Mouse (Mus musculus): ENCODE results near the gene Gm28308.

Gm28308 gene

DNA sequence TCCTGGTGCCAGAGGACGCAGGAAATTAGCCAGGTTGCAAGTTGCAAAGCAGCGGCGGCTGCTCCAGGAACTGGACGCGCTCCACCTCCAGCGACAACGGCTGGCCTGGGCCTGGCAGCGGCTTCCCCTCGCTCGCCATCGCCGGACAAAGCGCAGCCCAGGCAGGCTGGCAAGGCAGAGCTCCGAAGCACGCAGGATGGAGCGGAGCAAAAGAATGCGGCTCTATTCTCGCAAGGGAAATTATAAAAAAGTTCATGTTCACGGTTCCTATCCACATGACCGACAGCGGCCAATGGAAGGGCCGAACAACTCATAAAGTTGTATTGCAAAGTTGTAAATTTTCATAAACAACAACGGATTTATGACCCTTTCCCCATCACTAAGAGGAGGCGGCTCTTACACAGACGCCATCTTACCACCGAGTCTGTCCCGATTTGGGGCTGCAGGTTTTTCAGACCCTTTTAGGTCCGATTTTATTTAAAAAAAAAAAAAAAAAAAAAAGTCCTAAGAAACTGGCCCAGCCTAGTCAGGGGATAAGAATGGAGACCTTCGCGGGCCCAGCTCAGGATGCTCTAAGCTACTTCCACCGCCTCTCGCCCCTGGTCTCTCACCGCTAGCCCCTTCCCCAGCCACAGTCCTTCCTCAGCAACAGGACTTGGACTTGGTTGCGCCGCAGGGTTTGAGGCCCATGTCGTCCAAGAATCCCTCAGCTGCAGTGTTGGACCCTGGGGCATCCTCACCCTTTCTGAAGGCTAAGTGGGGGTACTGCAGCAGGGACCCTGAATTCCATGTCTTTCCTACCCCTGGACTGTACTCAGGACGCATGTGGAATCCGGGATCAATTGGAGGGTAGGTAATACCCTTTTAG, at the start of gene Gm28308, which contains the start of gene Hoxa3:
Gene Gm28308, minus strand, starts transcription at position 221 of the 868 bp plus-strand sequence.
Gene Hoxa3, minus strand, starts transcription at position 218 of the 868 bp plus-strand sequence.
- DNase-seq (ENCODE audit: low spot score in 2 of 2) = no peak

DNA sequence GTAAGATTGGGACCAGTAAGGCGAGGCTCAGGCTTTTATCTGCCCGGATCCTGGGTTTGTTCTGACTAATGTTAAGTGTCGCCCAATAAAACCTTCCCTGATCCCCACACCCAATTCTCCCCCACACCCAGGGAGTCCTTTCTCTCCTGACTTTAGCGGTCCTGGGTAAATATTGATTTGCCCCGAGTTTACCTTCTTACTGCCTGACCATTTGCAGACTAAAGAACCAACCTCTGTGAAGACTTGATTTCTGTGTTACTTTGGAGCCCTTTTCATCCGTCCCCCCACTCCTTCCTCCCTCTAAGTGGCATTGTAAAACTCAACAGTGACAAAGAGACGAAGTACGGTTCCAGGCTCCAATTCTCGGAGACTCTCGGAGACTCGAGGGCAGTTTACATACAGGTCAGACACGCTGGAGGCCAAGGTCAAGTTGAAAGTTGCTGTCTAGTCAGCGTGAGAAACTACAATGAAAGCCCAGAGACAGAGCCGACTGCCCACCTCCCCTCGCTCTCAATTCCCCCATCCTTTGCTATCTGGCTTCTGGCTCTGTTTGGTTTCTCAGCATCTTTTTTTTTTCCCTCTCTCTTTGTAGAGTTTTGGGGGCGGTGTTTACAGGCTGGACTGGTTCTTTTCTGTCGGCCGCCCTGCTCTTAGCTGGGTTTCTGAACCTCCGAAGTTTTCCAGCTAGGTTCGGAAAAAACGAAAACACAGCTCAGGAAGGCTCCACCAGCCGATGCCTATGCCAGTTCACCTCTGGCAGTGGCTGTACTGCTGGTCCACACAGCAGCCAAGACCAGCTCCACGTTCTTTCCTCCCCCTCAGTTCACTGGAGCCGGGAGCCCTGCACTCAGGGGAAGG, 49.6 kb upstream of the Gm28308 start:
- DNase-seq (ENCODE audit: low spot score in 2 of 2) = no peak

- DNase-seq (ENCODE audit: low spot score in 2 of 2) = no peak
Measured at GRCm38 (mm10) chr6:52261751-52262462, 48.8 kb upstream of the Gm28308 start.

DNA sequence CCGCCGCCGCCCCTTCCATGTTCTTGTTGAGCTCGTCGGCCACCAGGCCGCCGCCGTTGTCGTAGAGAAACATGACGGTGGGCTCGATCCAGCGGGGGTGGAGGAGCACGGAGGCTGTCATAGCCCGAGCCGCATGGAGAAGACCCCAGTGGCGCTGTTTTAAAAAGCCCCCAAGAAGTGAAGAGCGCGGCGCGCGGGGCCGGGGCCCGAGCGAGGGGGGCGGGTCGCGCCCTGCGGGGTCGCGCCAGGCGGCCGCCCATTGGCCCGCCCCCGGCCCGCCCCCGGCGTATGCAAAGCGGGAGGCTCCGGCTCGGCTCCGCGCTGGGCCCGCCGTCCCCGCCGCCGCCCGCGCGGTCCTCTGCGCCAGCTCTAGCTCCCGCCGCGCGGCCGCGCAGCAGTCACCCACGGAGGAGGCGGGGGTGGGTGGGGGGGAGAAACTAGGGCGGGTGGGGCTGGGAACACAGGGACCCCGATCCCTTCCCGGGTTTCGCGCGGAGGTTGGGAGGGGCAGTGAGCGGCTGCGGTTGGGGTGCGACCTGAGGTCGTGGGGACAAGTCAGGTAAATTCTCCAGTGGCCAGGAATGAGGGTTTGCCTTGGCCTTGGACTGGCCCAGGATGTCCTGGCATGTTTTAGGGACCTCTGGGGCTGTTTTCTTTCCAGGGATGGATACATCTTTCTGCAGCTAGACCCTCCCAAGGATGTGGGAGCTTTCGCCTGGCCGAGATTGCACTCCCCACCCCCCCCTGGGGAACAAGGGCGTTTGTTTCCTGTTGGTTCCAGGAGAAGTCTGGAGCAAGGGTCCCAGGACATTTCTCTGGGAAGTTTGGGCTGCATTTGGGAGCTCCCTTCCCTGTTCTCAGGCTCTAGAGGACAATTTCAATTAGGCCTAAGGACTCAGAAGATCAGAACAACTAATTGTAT, 47.8 kb upstream of the Gm28308 start, which contains the start of gene Hoxa13:
Gene Hoxa13, minus strand, starts transcription at position 227 of the 922 bp plus-strand sequence.
- DNase-seq (ENCODE audit: low spot score in 2 of 2) = no peak

- no peak for DNase-seq (ENCODE audit: low spot score in 2 of 2)
Measured at GRCm38 (mm10) chr6:52259811-52260261, 46.7 kb upstream of the Gm28308 start.

DNA sequence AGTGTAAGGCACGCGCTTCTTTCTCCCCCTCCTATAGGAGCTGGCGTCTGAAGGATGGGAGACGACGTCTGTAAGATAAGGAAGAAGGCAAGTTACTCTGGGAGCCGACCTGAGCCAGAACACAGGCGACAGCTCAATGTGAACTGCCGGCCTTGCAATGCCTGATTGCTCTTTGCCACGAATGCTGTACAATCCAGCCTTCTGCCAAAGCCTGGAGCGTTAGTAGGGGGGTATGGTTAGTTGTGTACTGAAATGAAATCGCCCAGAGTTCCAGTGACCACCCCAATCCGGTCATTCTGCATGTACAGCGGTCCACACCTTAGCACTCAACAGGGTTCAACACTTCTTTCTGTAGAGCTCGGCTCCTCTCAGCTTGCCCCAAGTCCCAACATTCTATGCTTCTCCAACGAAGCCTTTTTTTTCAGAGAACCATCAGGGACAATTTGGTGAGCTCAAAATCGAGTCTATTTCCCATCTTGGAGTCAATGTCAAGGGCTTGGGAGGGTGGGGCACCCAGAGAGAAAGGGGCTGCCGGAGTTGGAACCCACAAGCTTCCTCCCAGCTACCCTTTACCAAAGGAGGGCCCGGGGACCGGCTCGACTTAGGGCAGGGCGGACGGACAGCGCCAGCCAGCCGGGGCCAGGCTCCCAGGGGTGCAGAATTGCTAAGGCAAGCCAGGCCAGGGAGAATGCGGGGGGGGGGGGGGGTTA, 46.1 kb upstream of the Gm28308 start:
- no peak for DNase-seq (ENCODE audit: low spot score in 2 of 2)

GRCm38 (mm10) chr6:52256956-52257355, 43.8 kb upstream of the Gm28308 start:
- DNase-seq (ENCODE audit: low spot score in 2 of 2) = peak in 1 of 2 experiments; percentile 25

GRCm38 (mm10) chr6:52253511-52254500, 40.7 kb upstream of the Gm28308 start:
- DNase-seq (ENCODE audit: low spot score in 2 of 2) = no peak

DNA sequence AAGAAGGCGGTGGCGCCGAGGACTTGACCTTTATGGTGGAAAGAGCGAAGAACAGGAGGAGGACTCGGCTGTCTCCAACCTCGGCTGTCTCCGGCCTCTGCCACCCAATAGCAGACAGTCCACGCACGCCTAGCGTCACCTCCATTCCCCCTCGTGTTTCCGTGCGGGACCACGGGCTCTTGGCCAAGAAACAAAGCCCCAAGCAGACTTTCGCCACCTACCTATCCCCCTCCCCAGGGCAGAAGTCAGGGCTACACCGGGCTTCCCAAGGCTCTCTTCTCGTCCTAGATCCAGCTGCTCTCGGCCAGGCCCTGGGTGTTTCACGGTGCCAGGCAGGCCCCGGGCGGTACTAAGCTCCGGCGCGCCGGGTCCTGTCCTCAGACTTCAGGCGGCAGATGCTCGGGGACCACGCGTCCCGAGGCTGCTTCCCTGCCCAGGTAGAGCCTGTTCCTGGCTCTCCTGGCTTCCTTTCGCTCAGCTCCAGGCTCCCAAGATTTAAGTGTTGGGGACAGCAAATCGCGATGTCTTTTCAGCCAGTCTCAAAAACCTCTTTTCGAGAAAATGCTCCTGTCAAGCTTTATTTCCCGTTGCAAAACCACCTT, 39.7 kb upstream of the Gm28308 start:
- no peak for DNase-seq (ENCODE audit: low spot score in 2 of 2)

GRCm38 (mm10) chr6:52252016-52252774, 39.1 kb upstream of the Gm28308 start:
- DNase-seq (ENCODE audit: low spot score in 2 of 2) = no peak

- DNase-seq (ENCODE audit: low spot score in 2 of 2) = no peak
Measured at GRCm38 (mm10) chr6:52251177-52251879, 38.2 kb upstream of the Gm28308 start.

DNA sequence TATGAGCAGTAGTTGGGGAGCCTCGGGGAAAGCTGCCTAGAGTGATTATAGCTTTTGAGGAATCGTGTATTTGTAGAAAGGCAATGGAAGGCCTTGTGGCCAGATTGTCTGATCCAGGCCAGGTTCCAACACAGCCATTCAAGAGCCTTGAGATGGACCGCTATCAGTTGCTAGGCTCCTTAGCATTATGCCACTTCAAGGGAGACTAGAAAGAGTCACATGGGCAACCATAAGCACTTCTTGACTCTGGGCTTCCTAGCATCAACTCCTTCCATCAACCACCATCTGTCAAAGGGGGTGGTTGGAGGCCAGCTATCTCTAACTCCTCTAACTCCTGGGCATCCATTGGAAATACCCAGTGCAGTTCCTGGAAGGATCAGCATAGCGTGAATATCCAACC, 36.7 kb upstream of the Gm28308 start:
- no peak for DNase-seq (ENCODE audit: low spot score in 2 of 2)

DNA sequence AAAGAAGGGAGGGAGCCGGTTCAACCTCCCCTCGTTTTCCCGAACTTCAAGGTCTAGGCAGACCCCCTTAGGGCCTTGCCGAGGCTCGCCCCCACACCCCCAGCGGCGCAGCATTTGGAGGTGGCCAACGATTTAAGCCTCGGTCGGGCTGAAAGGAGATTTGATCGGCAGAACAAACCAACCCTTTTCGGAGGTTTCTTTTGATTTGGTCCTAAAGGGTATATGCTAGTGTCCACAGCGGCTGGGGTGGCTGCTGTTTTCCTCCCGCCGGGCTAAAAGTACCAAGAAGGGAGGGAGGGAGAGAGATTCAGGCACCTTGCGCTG, 36.2 kb upstream of the Gm28308 start:
- DNase-seq (ENCODE audit: low spot score in 2 of 2) = no peak

- DNase-seq (ENCODE audit: low spot score in 2 of 2) = no peak
Measured at GRCm38 (mm10) chr6:52248638-52249414, 35.7 kb upstream of the Gm28308 start.

GRCm38 (mm10) chr6:52247766-52248637, 34.9 kb upstream of the Gm28308 start:
- DNase-seq (ENCODE audit: low spot score in 2 of 2) = no peak

Data from right cerebral cortex, postnatal 36 days (tissue).